Mouse (Mus musculus) embryonic facial prominence, embryonic 13.5 days (tissue): ENCODE measurements around the gene Gm21981. TPM values are rescaled to one million over a fixed set of nuclear protein-coding genes. Genes with fewer than 3 reads are reported as not detected.
"Not testable (repeated sequence)": the region's sequence is repeated elsewhere in the genome, so short reads cannot be mapped to it uniquely, and the experiment has no call there.

Source experiments
- ATAC-seq: fragments of 200-750 bp; cut with Nextera tagmentation; 2 replicates; pipeline ENCODE4 v1.8.0; 2017; ENCODE audit warnings: low read depth; ENCODE audit not compliant: insufficient number of reproducible peaks, insufficient read depth, low FRiP score, low TSS enrichment
- H3K27ac ChIP-seq: fragments of 300-500 bp; sonication (generic); 2 replicates; pipeline ENCODE4 v1.5.1; 2015; ENCODE audit warnings: moderate library complexity, mild to moderate bottlenecking, inconsistent platforms
- H3K27me3 ChIP-seq: fragments of 300-500 bp; sonication (generic); 2 replicates; pipeline ENCODE4 v1.6.1; 2015; ENCODE audit warnings: mild to moderate bottlenecking, inconsistent platforms
- H3K36me3 ChIP-seq: fragments of 300-500 bp; sonication (generic); 2 replicates; pipeline ENCODE4 v1.6.1; 2015; ENCODE audit warnings: mild to moderate bottlenecking, inconsistent platforms
- H3K4me1 ChIP-seq: fragments of 300-500 bp; sonication (generic); 2 replicates; pipeline ENCODE4 v1.6.1; 2015; ENCODE audit warnings: inconsistent platforms
- H3K4me2 ChIP-seq: fragments of 300-500 bp; sonication (generic); 2 replicates; pipeline ENCODE4 v1.6.1; 2015; ENCODE audit warnings: moderate library complexity, mild to moderate bottlenecking, inconsistent platforms
- H3K4me3 ChIP-seq: fragments of 300-500 bp; sonication (generic); 2 replicates; pipeline ENCODE4 v1.5.1; 2015; ENCODE audit warnings: mild to moderate bottlenecking, inconsistent platforms
- H3K9ac ChIP-seq: fragments of 300-500 bp; sonication (generic); 2 replicates; pipeline ENCODE4 v1.6.1; 2015; ENCODE audit warnings: mild to moderate bottlenecking, inconsistent platforms
- H3K9me3 ChIP-seq: fragments of 300-500 bp; sonication (generic); 2 replicates; pipeline ENCODE4 v1.6.1; 2016; ENCODE audit warnings: inconsistent platforms
- whole genome bisulfite sequencing: fragments of 180-500 bp; shearing (Covaris S2); methylation state at CpG from one replicate; pipeline ENCODE4 v1.1.7; 2015; ENCODE audit warnings: mixed read lengths; 5-methylcytosine and 5-hydroxymethylcytosine counted together
- polyA plus RNA-seq: library from polyadenylated mRNA; unstranded; fragments of >200 nt; fragmentation: Nextera tagmentation; extraction: Ambion mirVana; gene quantifications from 2 replicates; pipeline ENCODE4 v1.2.1, GENCODE M21; 2015

Gm21981 gene
- polyA plus RNA-seq, 1 experiment from 2014 or later = 0.39 TPM

GRCm38 (mm10) chr17:47655697-47656096 lies 38.6 kb downstream of the Gm21981 start:
- Histone ChIP-seq H3K4me1 (no peaks in the 10 kb centered on the region), H3K9ac (no peak overlapping the region), H3K4me2 (no peak overlapping the region), H3K36me3 (peaks cover 24% of the 10 kb centered on the region; the same call in 1 of the 2 replicates), H3K4me3 (no peak overlapping the region), H3K27ac (no peak overlapping the region), H3K9me3 (no peaks in the 10 kb centered on the region), H3K27me3 (no peaks in the 10 kb centered on the region)
- 82% methylated on average over 5 of the region's 5 CpGs for WGBS
- no peak for ATAC-seq

GRCm38 (mm10) chr17:47654346-47654745 lies 39.9 kb downstream of the Gm21981 start:
- H3K4me1 ChIP-seq, H3K27me3 ChIP-seq: not testable (repeated sequence)
- 95% methylated on average over 8 of the region's 8 CpGs for WGBS

GRCm38 (mm10) chr17:47651953-47652352 lies 42.3 kb downstream of the Gm21981 start:
- Histone ChIP-seq H3K4me1 (no peaks in the 10 kb centered on the region), H3K9ac (no peak overlapping the region), H3K36me3 (peaks cover 22% of the 10 kb centered on the region), H3K27me3 (no peaks in the 10 kb centered on the region), H3K4me3 (no peak overlapping the region), H3K4me2 (no peak overlapping the region), H3K27ac (no peak overlapping the region), H3K9me3 (no peaks in the 10 kb centered on the region)
- ATAC-seq = no peak
- WGBS = 84% methylated on average over 2 of the region's 2 CpGs

More at GRCm38 (mm10) chr17:47654346-47654745, 39.9 kb downstream of the Gm21981 start:
- H3K4me3 ChIP-seq, H3K9ac ChIP-seq, ATAC-seq, H3K27ac ChIP-seq, H3K9me3 ChIP-seq, H3K4me2 ChIP-seq: not testable (repeated sequence)
- H3K36me3 ChIP-seq = peaks cover 24% of the 10 kb centered on the region

GRCm38 (mm10) chr17:47648966-47649365 lies 45.3 kb downstream of the Gm21981 start:
- no peak for ATAC-seq
- H3K4me3 ChIP-seq = no peak overlapping the region
- H3K36me3 ChIP-seq = peaks cover 14% of the 10 kb centered on the region
- H3K9me3 ChIP-seq = no peaks in the 10 kb centered on the region
- H3K4me2 ChIP-seq = no peak overlapping the region
- H3K4me1 ChIP-seq = no peaks in the 10 kb centered on the region
- WGBS = 74% methylated on average over 4 of the region's 4 CpGs
- H3K9ac ChIP-seq = no peak overlapping the region
- H3K27ac ChIP-seq = no peak overlapping the region
- no peaks in the 10 kb centered on the region for H3K27me3 ChIP-seq

- Histone ChIP-seq H3K4me2 (no peak overlapping the region), H3K9me3 (no peaks in the 10 kb centered on the region), H3K4me1 (no peaks in the 10 kb centered on the region), H3K27me3 (no peaks in the 10 kb centered on the region), H3K9ac (no peak overlapping the region), H3K4me3 (no peak overlapping the region), H3K27ac (no peak overlapping the region), H3K36me3 (peaks cover 11% of the 10 kb centered on the region)
- 75% methylated on average over 1 of the region's 1 CpGs for WGBS
- ATAC-seq = no peak
Observed at GRCm38 (mm10) chr17:47646683-47647082, 47.6 kb downstream of the Gm21981 start.

- Histone ChIP-seq H3K4me3 (no peak overlapping the region), H3K4me1 (no peaks in the 10 kb centered on the region), H3K27me3 (no peaks in the 10 kb centered on the region), H3K27ac (no peak overlapping the region), H3K9me3 (no peaks in the 10 kb centered on the region), H3K4me2 (no peak overlapping the region), H3K9ac (no peak overlapping the region), H3K36me3 (0 out of 2 replicates have a peak, but pooled peaks cover 4% of the 10 kb centered on the region)
- 73% methylated on average over 2 of the region's 2 CpGs for WGBS
- no peak for ATAC-seq
Observed at GRCm38 (mm10) chr17:47642992-47643391, 51.3 kb downstream of the Gm21981 start.

Other genes with a start within 250 kb of the Gm21981 start
- gene Taf8, start 192.2 kb downstream of the Gm21981 start, polyA plus RNA-seq = 34.1 and 38.1 TPM in 2 replicates
- 359 and 377 TPM in 2 replicates for gene Ccnd3, start 189.4 kb downstream of the Gm21981 start, polyA plus RNA-seq
- 23.0 and 26.6 TPM in 2 replicates for gene Bysl, start 83.0 kb downstream of the Gm21981 start, polyA plus RNA-seq
- gene Med20, start 82.9 kb downstream of the Gm21981 start, polyA plus RNA-seq = 52.9 and 60.1 TPM in 2 replicates
- 0.96 and 2.4 TPM in 2 replicates for gene Gm20517, start 82.9 kb downstream of the Gm21981 start, polyA plus RNA-seq
- 6.2 and 6.4 TPM in 2 replicates for gene Usp49, start 63.8 kb downstream of the Gm21981 start, polyA plus RNA-seq
- gene Tomm6, start 6.1 kb downstream of the Gm21981 start, polyA plus RNA-seq = 412 and 418 TPM in 2 replicates
- 7.5 TPM in 2 replicates for gene Frs3, start 5.4 kb downstream of the Gm21981 start, polyA plus RNA-seq
- 0.60 and 0.91 TPM in 2 replicates for gene Prickle4, start 281 bp upstream of the Gm21981 start, polyA plus RNA-seq
- gene Pgc, start 32.4 kb upstream of the Gm21981 start, polyA plus RNA-seq = not detected in 2 replicates
- gene Tfeb, start 42.6 kb upstream of the Gm21981 start, polyA plus RNA-seq = 6.7 and 6.8 TPM in 2 replicates
- 28.9 and 35.9 TPM in 2 replicates for gene Mdfi, start 140.2 kb upstream of the Gm21981 start, polyA plus RNA-seq
- 18.9 and 19.8 TPM in 2 replicates for gene Foxp4, start 230.2 kb upstream of the Gm21981 start, polyA plus RNA-seq